Mouse (Mus musculus) CH12F3 (cell line): ENCODE data around the gene Dhx36.

Experiments
- in situ Hi-C: fragments of 300-500 bp; cut with MboI; formaldehyde crosslinking; loops from 2 replicates; pipeline ENCODE4 v1.14.3; 2020; ENCODE audit warnings: low sequenced_read_pairs

Dhx36 gene

DNA sequence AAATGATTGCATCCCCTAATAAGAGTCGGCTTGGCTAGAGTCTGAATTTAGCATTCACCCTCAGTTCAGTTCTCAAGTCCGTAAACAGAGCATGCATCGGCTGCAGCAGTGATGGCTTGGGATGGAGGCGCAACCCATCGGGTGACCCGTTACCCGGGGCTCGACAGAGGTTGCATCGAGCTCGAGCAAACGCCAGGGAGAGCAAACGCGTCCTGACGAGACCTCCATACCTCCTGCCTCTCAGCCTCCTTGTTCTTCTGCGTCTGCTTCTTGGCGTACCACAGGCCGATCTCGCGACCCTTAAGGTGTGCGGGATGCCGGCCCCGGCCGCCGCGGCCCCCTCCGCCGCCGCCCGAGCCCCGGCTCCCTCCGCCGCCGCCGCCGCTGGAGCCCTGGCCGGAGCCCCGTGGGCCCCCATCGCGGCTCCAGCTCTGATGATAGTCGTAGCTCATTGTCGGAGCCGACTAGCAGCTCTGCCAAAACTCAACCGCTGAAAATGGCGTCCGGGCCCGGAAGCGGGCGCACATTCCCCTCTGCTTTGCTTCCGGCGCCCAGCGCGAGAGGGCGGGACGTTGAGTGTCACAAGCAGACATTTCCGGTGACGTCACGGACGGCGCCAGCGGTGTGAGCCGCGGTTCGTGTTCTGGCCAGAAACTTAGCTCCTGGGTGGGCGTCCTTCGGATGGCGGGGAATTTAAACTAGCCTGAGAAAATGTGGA lies at the start of gene Dhx36:
Gene Dhx36, minus strand, starts transcription at position 517 of the 718 bp plus-strand sequence.
- in situ Hi-C loops, result no loop called here

DNA sequence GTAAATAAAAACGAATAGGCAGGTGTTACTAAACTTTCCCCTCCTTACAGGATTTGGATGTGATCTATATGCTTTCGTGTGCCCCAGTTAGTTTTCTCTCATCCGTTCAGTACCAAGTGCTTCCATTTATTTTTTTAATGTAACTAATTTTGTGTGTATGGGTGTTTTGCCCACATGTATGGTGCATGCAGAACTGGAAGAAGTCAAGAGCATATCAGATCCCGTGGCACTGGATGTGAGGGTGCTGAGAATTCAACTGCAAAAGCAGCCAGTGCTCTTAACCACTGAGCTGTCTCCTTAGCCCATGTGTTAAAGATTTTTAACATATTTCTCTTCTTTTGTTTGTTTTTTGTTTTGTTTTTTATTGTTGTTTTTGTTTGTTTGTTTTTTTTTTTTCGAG lies 20.8 kb upstream of the Dhx36 start:
- in situ Hi-C loops, result no loop called here

DNA sequence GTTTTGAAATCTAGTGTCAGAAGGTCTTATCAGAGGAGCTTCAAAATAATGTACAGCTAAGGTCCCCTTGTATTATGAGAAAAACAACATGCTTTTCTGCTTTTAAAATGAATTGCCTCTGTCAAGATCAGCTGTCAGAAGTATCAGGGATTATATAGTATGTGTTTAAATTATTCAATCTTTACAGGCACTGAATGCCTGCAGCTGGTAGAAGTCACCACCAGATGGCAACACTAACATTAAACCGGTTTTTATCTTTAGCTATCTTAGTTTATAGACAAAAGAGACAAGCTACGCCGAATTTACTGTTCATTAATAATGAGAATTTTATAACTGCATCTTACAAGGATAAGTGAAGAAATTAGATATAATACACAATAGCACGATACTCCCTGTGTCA lies 20.4 kb upstream of the Dhx36 start:
- in situ Hi-C loops, result no loop called here

DNA sequence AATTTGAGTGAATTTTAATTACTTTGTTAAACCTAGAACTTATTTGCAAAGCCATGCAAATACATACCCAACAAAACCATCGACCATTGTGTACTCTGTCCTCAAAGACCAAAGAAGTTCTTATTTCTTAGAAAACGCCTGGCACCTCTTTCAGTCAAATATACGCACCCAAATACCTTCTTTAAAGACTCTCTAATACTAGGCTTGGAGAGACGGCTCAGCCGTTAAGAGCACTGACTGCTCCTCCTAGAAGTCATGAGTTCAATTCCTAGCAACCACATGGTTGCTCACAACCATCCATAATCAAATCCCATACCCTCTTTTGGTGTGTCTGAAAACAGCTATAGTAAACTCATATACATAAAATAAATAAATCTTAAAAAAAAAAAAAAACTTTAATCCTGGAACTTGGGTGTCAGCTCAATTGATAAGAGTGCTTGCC lies 423 bp upstream of the Dhx36 start:
- in situ Hi-C loops, result no loop called here

DNA sequence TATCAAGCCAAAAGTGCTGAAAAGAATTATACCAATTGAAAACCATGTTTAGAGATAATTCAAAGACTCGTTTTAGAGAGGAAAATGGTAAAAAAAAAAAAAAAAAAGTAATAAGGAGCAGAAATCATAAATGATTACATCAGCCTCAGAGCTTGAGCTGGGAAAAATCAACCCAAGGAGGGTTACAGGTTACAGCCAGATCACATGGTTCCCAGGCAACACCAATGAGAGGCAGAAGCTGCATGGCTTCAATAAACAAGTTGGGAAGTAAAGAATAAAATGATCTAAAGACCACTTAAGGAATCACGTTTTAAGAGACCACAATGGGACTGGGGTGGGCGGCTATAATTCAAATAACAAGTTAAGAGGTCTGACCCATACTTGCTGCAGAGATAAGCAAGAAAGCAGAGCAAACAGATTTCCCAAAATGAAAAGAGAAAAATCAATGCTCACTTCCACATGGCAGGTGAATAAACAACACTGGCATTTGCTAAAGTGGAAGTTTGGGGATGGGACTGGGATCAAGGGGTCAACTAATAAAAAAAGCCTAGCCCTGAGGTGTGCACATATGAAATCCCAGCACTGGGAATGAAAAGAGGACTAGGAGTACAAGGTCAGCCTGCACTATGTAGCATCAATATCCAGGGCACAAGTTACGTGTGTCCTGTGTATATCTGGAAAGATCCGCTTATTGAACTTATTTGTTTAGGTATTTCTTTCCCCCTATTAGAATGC lies 1.5 kb downstream of the Dhx36 start:
- in situ Hi-C loops, result no loop called here

DNA sequence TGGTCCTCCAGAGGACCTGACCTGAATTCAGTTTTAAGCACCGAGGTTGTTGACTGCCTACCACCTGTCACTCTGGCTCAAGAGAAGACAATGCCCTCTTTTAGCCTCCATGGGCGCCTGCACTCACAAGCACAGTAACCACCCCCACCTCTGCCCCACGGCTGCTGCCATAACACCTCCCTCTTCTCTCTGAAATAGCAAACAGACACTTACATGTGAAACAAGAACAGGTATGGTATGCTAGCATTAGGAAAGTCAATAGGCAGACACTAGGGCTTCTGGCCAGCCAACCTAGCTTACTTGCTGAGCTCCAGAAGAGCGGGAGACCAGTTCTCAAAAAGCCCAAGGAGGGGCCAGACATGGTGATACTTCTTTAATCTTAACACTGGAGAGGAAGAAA lies 7.5 kb downstream of the Dhx36 start:
- in situ Hi-C loops, result loop anchor here (25.0 kb wide), 1 partner anchor 1488 kb away; the partner anchor contains the start of gene Gmps

DNA sequence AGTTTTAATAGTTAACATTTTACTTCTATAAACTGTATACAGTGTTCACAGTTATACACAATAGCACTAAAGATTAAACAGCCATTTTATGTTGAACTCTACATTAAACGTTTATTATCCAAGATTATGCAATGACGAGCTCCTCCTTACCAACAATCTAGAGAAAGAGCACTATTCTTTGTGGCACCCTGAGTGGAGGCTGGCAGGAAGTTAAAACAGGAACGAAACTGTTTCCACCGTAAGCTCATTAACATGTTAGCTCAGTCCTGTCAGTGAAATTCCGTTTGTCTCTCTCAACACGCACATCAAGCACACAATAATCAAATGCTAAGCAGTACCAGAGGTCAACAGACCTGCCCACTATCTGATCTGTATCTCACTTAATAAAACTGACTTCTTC lies 14.2 kb downstream of the Dhx36 start:
- in situ Hi-C loops, result loop anchor here (25.0 kb wide), 1 partner anchor 1495 kb away; the partner anchor contains the start of gene Gmps

DNA sequence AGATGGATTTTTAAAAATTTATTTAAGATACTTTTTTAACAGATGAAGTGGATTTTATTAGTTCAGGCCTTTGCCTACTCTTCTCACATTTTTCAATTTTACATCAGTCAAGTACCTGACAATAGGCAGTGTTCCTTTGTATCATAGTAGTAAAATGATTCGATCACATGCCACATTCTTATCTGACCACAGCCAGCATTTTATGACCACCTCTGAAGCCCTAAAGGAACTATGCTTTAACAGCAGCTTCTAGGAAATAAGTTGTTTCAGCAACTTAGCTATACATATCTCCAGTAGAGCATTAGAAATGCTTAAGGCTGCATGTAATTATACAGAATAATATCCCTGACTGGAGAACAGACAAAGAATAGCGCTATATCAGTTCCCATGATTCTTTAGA lies 22.5 kb downstream of the Dhx36 start:
- in situ Hi-C loops, result loop anchor here (25.0 kb wide), 1 partner anchor 1503 kb away; the partner anchor contains the start of gene Gmps

DNA sequence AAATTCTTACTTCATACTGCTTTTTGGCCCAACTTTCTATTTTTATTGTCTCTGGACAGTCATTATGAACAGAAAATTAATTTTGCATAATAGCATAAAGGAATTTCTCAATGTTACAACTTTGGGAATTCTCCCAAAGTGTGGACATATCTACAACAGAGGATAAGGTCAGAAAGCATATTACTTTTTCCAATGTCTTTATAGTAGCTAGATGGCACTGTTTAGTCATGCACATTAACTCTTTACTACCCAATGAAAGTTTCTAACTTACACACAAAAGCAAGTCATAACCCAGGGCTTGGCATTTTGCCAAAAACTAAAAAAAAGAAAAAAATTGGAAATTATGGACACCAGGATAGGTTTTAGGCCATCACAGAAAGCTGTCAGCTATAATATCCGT lies 36.6 kb downstream of the Dhx36 start:
- in situ Hi-C loops, result no loop called here

DNA sequence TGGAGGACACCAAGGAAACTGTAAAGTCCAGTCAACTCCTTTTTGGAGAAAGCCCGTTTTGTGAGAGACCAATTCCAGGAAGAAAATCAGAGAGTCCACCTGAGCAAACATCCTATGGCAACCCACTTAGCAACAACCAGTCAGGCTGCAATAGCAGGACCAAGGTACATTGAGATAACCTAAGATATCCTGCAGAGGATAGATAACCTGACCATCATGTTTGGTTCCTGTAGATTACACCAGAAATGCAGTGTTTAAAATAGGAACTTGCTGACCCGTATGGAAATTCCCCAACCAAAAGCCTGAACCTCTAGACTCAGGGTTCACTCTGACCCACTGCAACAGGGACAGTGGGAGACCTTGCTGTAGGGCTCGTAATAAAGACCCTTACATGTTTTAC lies 42.5 kb downstream of the Dhx36 start:
- in situ Hi-C loops, result no loop called here

DNA sequence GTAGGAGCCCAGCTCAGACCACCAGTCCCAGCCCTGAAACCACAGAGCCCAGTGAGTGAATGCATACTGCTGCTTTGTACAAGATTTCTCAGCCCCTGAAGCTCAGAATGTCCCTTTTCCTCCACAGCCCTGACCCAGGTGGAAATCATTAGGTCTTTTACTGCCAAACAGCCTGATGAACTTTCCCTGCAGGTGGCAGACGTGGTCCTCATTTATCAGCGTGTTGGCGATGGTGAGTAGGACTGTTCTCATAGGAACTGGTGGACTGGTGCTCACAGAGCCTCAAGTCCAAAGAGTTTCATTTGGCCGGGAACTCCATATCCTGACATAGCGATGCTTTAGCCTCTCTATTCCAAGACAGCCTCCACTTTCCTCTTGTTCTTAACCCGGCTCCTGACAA lies 47.3 kb downstream of the Dhx36 start:
- in situ Hi-C loops, result no loop called here

DNA sequence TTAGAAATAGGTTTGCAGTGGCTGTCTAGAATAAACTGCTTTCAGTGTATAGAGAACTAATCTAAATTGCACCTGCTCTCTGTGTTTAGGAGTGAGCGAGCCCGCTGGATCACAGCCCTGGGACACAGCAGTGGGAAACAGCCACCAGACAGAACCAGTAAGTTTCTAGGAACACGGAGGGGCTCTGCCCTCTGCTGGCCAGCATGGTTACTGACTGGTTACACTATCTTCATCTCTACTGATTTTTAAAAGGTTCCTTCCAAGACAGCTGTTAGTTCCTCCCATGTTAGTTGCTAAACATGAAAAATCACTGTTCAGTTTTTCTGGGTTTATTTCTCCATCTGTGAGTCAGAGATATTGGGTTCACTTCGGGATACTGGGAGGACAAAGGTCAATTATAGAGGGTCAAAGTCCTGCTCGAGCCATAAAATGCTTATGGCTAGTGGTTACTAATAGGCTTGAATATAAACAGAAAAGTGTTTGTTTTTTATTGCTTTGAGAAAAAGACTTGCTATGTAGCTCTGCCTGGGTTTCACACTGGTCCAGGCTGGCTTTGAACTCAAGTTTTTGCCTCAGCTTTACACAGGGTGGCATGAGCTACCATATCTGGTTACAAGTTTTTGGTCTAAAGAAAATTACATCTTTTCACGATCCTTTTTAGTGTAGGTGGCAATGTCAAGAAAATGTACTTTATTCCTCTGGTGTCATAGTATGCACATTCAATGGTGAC lies 48.4 kb downstream of the Dhx36 start:
- in situ Hi-C loops, result no loop called here

DNA sequence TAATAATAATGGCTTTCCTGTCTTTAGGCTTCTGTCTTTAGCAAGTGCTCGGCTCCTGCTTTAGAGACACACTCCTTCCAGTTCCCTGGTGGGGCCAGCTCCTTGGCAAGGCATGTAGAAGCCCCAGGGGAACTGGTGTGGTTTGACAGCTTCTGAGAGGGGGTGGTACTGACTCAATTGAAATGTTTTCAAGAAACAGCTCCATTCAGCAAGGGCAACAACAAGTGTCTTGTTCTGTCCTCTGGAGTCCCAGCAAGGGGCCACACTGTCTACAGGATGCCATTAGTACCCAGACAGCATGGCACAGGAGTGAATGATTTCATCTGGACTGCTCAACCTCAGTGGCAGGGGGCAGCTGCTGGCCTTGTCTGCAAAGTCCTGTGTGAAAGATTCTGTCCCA lies 51.0 kb downstream of the Dhx36 start:
- in situ Hi-C loops, result no loop called here

DNA sequence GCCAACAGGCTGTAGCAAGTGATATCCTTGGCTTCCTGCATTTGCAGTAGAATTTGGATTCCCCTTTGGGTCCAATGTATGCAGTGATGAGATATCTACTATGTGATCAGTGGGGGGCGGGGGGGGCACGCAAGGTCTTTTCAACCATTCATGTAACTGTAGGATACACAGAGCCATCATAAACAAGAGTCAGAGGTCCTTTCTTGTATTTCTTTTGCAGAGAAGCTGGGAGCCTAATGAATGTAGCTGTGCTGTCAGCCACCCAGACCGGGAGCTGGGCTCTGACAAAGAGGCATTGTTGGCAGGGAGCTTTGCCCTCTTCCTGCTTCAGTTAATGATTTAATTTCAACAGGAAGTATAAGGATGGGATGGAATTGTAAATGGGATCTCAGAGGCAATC lies 52.7 kb downstream of the Dhx36 start:
- in situ Hi-C loops, result no loop called here

DNA sequence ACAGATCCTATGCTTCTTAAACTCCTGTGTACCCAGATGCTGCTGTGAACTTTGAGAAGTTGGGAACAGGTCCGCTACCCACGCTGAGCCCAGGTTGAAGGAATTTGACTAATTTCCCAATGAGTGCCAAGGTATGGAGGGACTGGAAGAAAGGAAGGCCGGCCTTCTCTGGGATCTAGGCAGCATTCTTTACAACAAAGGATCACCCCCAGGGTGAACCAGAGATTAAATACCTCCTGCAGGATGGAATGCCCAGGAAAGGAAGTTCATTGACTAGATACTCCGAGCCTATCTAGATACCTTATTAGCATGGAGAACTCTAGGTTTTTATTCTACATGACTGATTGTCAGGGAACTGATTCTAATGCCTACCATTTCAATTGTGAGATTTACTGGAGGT lies 53.8 kb downstream of the Dhx36 start:
- in situ Hi-C loops, result no loop called here

DNA sequence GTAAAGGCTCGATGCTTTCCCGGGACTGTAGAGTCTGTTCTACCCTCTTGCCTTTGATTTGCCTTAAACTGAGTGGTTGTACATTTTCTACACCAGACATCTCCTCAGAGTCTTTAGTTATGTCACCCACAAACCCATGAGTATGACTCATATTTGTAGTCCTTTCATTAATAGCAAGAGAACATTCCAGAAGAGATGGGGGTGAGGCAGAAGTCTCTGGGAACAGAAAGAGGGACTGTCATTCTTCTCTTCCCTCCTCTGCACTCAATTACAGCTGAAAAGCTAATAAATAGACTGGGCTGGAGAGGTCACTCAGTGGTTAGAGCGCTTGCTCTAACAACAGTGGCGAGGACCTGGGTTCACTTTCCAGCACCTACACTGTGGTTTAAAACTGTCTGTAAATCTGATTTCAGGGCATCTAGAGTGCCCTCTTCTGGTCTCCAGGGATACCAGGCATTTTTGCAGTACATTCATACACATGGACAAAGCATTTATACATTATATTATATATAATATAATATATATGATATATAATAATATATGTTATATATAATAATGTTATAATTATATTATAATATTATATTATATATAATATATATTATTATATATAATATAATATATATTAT lies 56.8 kb downstream of the Dhx36 start:
- in situ Hi-C loops, result no loop called here

DNA sequence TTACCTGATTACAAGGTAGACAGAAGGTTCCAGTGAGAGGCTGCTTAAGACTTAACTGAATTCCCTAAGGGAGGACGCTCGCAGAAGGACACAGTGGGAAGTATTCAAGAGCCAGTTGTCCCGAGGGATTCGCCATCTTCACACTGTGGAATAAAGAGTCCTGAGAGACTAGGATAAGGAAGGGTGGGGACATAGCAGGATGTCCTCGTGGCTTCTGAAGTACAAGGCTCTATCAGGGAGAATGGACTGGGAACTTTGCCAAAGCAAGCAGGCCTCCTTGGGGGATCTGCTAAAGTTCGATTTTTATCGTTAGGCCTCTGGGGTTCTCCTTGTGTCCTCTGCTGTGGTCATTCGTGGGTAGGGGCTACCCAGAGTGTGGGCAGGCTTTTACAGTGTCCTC lies 59.7 kb downstream of the Dhx36 start:
- in situ Hi-C loops, result no loop called here

DNA sequence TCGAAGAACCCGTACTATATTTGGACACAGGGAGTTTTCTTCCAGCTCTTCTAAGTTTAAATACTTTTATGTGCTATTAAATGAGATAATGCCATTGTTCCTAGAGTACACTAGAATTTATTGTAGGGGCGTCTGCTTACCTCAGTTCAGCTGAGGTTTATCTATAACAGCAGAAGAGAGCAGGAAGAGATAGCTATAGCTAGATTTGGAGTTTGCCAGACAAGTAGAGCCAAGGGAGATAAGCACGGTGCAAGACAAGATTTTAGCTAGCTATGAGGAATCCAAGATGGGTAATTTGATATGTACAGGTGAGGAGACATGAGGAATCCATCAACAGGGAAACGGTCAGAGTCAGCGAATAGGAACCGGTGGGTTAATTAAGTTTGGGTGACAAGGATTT lies 60.5 kb downstream of the Dhx36 start:
- in situ Hi-C loops, result no loop called here

DNA sequence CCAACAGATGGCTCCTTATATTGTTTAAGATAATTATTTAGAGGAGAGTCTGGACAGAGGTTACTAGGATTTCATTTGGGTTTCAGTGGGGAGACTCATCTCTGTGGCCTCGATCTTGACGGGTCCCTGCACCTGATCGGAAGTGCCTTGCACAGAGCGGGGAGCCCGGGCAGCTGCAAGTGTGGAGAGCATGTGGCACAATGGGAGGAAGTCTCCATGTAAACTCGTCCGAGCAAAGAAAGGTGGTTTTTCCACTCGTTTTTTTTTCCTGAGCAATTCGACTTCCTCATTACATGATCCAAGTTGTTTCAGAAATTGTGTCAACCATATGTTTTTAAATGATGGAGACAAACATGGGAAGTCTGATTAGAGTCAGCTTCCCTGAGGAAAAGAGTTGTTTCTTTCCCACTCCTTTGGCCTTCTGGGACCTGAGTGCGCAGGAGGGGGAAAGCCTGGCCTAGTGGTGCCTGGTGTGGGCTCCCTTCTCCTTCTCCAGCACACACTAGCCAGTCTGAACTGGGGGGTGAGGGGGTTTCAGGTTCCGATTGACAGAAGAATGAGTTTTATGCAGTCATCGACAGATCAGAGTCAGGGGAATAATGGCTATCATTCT lies 63.1 kb downstream of the Dhx36 start:
- in situ Hi-C loops, result no loop called here

DNA sequence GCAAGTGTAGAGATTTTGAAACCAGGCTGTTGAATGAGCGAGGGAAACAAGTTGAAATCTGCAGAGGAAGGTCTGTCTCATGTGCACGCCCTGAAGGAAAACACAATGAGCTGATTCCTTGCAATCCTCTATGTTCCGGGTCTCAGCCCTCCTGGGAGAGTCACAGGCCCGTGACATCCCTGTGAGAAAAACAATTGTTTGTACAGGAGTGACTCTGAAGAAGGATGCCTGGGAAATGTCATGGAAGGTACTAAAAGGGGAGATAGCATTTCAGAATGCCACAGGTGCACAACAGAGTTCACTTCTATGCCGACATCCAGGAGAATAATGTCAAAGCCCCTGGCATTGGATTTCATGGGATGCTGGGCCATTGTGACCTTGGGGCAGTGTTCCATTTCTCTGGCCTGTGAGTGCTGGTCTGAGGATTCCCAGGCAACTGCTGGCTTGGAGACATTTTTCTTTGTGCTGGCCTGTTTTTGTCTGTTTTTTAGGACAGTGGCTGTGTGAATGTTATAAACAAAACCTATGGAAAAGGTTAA lies 66.3 kb downstream of the Dhx36 start:
- in situ Hi-C loops, result no loop called here

DNA sequence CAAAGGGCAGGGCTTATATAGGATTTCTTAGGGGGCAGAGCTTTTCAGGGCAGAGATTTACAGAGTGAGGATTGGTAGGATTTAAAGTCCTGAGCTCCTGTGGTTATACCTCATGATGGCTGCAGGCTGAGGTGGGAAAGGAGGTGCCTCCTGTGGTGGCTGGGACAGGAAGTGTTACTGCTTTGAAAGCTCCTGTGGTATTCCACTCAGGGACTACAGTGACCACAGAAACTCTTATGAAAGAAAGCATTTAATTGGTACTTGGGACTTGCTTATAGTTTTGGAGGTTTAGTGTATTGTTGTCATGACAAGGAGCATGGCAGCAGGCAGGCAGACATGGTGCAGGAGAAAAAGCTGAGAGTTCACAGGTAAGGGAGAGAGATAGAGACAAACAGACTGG lies 70.9 kb downstream of the Dhx36 start:
- in situ Hi-C loops, result no loop called here
